Mouse (Mus musculus) layer of hippocampus, adult 18-20 months (tissue): ENCODE measurements around the gene Gm6871. TPM values are rescaled to one million over a fixed set of nuclear protein-coding genes. Genes with fewer than 3 reads are reported as not detected.

Source experiments
- total RNA-seq, 2 experiments: library from RNA; stranded (reverse); gene quantifications; 2 replicates each; pipeline ENCODE4 v1.2.3; 2021

Gene Gm6871
- total RNA-seq, 2 experiments from 2014 or later, result not detected

Other genes with a start within 250 kb of the Gm6871 start
- 10 to 100 TPM; 12.7 to 14.4 TPM for gene AI987944, start 180.3 kb downstream of the Gm6871 start, total RNA-seq
- under 1 TPM; 0.50 to 0.56 TPM for gene Vmn2r57, start 125.0 kb downstream of the Gm6871 start, total RNA-seq
- gene Gm20449, start 74.2 kb downstream of the Gm6871 start, total RNA-seq, result under 1 TPM; 0.20 to 0.42 TPM
- 10 to 100 TPM in 1 of 2 experiments, 1 to 10 TPM in 1; 9.2 to 10.7 TPM for gene AW146154, start 73.8 kb downstream of the Gm6871 start, total RNA-seq
- 10 to 100 TPM; 36.3 to 37.0 TPM for gene 2610021A01Rik, start 25.6 kb upstream of the Gm6871 start, total RNA-seq
- gene Zfp788, start 59.5 kb upstream of the Gm6871 start, total RNA-seq, result 10 to 100 TPM; 34.7 to 35.4 TPM